Mouse (Mus musculus) stomach, postnatal 0 days (tissue): ENCODE results near the gene Plxna4. TPM values are rescaled to one million over a fixed set of nuclear protein-coding genes. Genes with fewer than 3 reads are reported as not detected.

Experiments used
- ATAC-seq: fragments of 200-750 bp; cut with Nextera tagmentation; 2 replicates; pipeline ENCODE4 v1.8.0; 2017; ENCODE audit not compliant: low FRiP score, low TSS enrichment
- DNase-seq: peaks from one replicate; pipeline ENCODE4 v3.0.0-alpha.2; 2016; ENCODE audit warnings: low spot score
- H3K27ac ChIP-seq: fragments of 300-500 bp; sonication (generic); replicated peaks from 2 replicates; pipeline ENCODE4 v1.5.1; 2014; ENCODE audit warnings: mild to moderate bottlenecking, control low read depth
- H3K27me3 ChIP-seq: fragments of 300-500 bp; sonication (generic); 2 replicates; pipeline ENCODE4 v1.6.1; 2014; ENCODE audit warnings: low read length; ENCODE audit not compliant: control insufficient read depth, insufficient read depth
- H3K36me3 ChIP-seq: fragments of 300-500 bp; sonication (generic); 2 replicates; pipeline ENCODE4 v1.6.1; 2014; ENCODE audit warnings: low read length, mixed read lengths; ENCODE audit not compliant: control insufficient read depth, insufficient read depth
- H3K4me1 ChIP-seq: fragments of 300-500 bp; sonication (generic); replicated peaks from 2 replicates; pipeline ENCODE4 v1.6.1; 2014; ENCODE audit warnings: antibody characterized with exemption; ENCODE audit not compliant: control insufficient read depth, insufficient read depth
- H3K4me2 ChIP-seq: fragments of 300-500 bp; sonication (generic); replicated peaks from 2 replicates; pipeline ENCODE4 v1.6.1; 2014; ENCODE audit warnings: low read depth, mild to moderate bottlenecking, control low read depth, moderate library complexity
- H3K4me3 ChIP-seq: fragments of 300-500 bp; sonication (generic); 2 replicates; pipeline ENCODE4 v1.5.1; 2014; ENCODE audit warnings: low read depth, low read length, control low read depth
- H3K9ac ChIP-seq: fragments of 300-500 bp; sonication (generic); 2 replicates; pipeline ENCODE4 v1.6.1; 2014; ENCODE audit warnings: mild to moderate bottlenecking, low read length, control low read depth, mixed read lengths
- H3K9me3 ChIP-seq: fragments of 300-500 bp; sonication (generic); 2 replicates; pipeline ENCODE4 v1.6.1; 2016; ENCODE audit warnings: low read length; ENCODE audit not compliant: control insufficient read depth
- CTCF ChIP-seq: IDR thresholded peaks from 2 replicates; pipeline ENCODE4 v1.5.1; 2016; ENCODE audit warnings: antibody characterized with exemption, low read depth, mild to moderate bottlenecking, moderate library complexity
- EP300 ChIP-seq: optimal IDR thresholded peaks from 2 replicates; pipeline ENCODE3; 2016; ENCODE audit warnings: antibody characterized with exemption
- WGBS: fragments of 180-500 bp; shearing (Covaris S2); extraction: QIAGEN DNeasy Blood & Tissue Kit; methylation state at CpG from one replicate; pipeline ENCODE4 v1.1.7; 2014; 5-methylcytosine and 5-hydroxymethylcytosine counted together
- polyA plus RNA-seq: library from polyadenylated mRNA; unstranded; fragments of >200 nt; fragmentation: Nextera tagmentation; extraction: Ambion mirVana; gene quantifications from 2 replicates; pipeline ENCODE4 v1.2.1, GENCODE M21; 2015

The Plxna4 gene
- polyA plus RNA-seq, 1 experiment from 2014 or later, result 1.1 TPM

- ATAC-seq (no peak), DNase-seq (no peak)
- Histone ChIP-seq H3K27me3 (no peaks in the 10 kb centered on the region), H3K4me3 (no peak overlapping the region), H3K27ac (no peak overlapping the region), H3K9ac (no peak overlapping the region), H3K4me2 (no peak overlapping the region), H3K9me3 (no peaks in the 10 kb centered on the region), H3K36me3 (no peaks in the 10 kb centered on the region), H3K4me1 (no peaks in the 10 kb centered on the region)
- TF ChIP-seq CTCF (no peak), EP300 (no peak)
Observed at GRCm38 (mm10) chr6:32201506-32201905, 386.5 kb downstream of the Plxna4 start.

- TF ChIP-seq EP300, result no peak
- TF ChIP-seq CTCF, result no peak
- Histone ChIP-seq H3K9ac (no peak overlapping the region), H3K4me2 (no peak overlapping the region), H3K27me3 (no peaks in the 10 kb centered on the region), H3K9me3 (no peaks in the 10 kb centered on the region), H3K4me3 (no peak overlapping the region), H3K27ac (no peak overlapping the region), H3K4me1 (no peaks in the 10 kb centered on the region), H3K36me3 (no peaks in the 10 kb centered on the region)
- DNase-seq (no peak), ATAC-seq (no peak; the same call in 1 of the 2 replicates)
- 48% methylated on average over 2 of the region's 2 CpGs for WGBS
Observed at GRCm38 (mm10) chr6:32199616-32200015, 388.4 kb downstream of the Plxna4 start.

GRCm38 (mm10) chr6:32196913-32197312 is 391.1 kb downstream of the Plxna4 start:
- ATAC-seq, result no peak
- H3K4me2 ChIP-seq, result no peak overlapping the region
- no peak overlapping the region for H3K27ac ChIP-seq
- no peak overlapping the region for H3K9ac ChIP-seq
- TF ChIP-seq CTCF (no peak), EP300 (no peak)
- H3K27me3 ChIP-seq, result no peaks in the 10 kb centered on the region
- no peaks in the 10 kb centered on the region for H3K36me3 ChIP-seq
- H3K4me3 ChIP-seq, result no peak overlapping the region
- H3K4me1 ChIP-seq, result no peaks in the 10 kb centered on the region
- no peak for DNase-seq
- WGBS, result 87% methylated on average over 9 of the region's 9 CpGs
- no peaks in the 10 kb centered on the region for H3K9me3 ChIP-seq

GRCm38 (mm10) chr6:32193046-32193445 is 394.9 kb downstream of the Plxna4 start:
- Histone ChIP-seq H3K36me3 (no peaks in the 10 kb centered on the region), H3K9me3 (no peaks in the 10 kb centered on the region), H3K27me3 (no peaks in the 10 kb centered on the region), H3K4me1 (no peaks in the 10 kb centered on the region), H3K27ac (no peak overlapping the region), H3K4me2 (no peak overlapping the region), H3K4me3 (no peak overlapping the region), H3K9ac (no peak overlapping the region)
- no peak for DNase-seq
- WGBS, result 83% methylated on average over 2 of the region's 2 CpGs
- TF ChIP-seq EP300 (no peak), CTCF (no peak)
- ATAC-seq, result no peak

- Histone ChIP-seq H3K36me3 (no peaks in the 10 kb centered on the region), H3K4me3 (no peak overlapping the region), H3K4me1 (no peaks in the 10 kb centered on the region), H3K9me3 (no peaks in the 10 kb centered on the region), H3K9ac (no peak overlapping the region), H3K27me3 (no peaks in the 10 kb centered on the region), H3K27ac (no peak overlapping the region), H3K4me2 (no peak overlapping the region)
- DNase-seq, result no peak
- no peak for ATAC-seq
- TF ChIP-seq EP300, result no peak
- no peak for TF ChIP-seq CTCF
- WGBS, result 88% methylated on average over 4 of the region's 4 CpGs
Observed at GRCm38 (mm10) chr6:32184402-32184985, 403.5 kb downstream of the Plxna4 start.

- Histone ChIP-seq H3K9me3 (no peaks in the 10 kb centered on the region), H3K4me2 (no peak overlapping the region), H3K36me3 (no peaks in the 10 kb centered on the region), H3K27me3 (no peaks in the 10 kb centered on the region), H3K27ac (no peak overlapping the region), H3K4me1 (no peaks in the 10 kb centered on the region), H3K9ac (no peak overlapping the region), H3K4me3 (no peak overlapping the region)
- no peak for TF ChIP-seq EP300
- 65% methylated on average over 6 of the region's 6 CpGs for WGBS
- DNase-seq (no peak), ATAC-seq (no peak)
Observed at GRCm38 (mm10) chr6:32183651-32184185, 404.3 kb downstream of the Plxna4 start.
